Mouse (Mus musculus): Measurements from ENCODE around the gene Lrrc27. TPM values are rescaled to one million over a fixed set of nuclear protein-coding genes. Genes with fewer than 3 reads are reported as not detected.

The Lrrc27 gene
- total RNA-seq (2023), result 0.45 to 2.6 TPM (median 0.94 TPM) in 3 of 4 replicates, not detected in the other

DNA sequence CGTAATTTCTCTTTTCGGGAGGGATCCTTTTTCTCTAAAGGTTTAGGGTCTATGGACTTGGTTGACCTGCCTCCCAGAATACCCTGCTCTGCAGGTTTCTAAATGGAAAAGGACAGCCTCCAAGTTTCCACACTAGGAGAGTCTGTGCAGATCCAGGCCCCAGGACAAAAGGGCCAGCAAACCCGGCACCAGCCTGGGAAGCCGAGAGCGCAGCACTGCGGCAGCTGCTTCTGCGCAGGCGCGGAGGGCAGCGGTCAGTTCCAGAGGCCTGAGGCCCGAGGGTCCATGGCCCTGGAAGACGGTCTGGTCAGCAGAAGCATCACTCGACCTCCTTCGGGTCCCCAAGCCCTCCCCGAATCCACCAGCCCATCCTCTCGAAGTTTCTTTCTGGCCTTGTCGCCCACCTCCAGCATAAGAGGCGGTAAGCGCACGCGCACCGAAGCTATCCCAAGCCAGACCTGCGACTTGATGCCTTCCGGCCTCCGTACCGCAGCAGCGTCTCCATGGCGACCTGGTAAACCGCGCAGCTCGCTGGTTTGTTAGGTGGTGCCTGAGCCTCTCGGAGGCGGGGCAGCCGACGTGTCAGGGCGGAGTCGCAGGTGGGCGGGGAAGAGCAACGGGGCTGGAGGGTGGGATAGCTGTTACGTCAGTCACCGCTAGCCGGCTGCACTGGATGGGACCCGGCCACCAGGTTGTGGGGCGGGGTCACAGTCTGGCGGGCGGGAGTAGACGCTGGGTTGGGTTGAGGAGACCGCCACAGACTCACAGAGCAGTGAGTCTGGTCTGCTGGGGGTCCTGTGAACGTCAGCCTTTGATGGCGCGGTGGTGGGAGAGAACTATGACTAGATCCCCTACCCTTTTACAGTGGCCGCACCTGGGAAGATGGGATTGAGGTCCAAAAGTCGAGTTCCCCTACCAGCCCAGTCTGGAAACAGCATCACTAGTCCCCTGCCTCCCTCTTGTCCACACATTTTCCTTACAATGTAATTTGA lies at the start of gene Lrrc27, which contains the start of gene Stk32c:
Lrrc27 (plus strand) TSS at position 235 of the 992 bp plus-strand sequence.
Stk32c (minus strand) TSS at position 554 of the 992 bp plus-strand sequence.

DNA sequence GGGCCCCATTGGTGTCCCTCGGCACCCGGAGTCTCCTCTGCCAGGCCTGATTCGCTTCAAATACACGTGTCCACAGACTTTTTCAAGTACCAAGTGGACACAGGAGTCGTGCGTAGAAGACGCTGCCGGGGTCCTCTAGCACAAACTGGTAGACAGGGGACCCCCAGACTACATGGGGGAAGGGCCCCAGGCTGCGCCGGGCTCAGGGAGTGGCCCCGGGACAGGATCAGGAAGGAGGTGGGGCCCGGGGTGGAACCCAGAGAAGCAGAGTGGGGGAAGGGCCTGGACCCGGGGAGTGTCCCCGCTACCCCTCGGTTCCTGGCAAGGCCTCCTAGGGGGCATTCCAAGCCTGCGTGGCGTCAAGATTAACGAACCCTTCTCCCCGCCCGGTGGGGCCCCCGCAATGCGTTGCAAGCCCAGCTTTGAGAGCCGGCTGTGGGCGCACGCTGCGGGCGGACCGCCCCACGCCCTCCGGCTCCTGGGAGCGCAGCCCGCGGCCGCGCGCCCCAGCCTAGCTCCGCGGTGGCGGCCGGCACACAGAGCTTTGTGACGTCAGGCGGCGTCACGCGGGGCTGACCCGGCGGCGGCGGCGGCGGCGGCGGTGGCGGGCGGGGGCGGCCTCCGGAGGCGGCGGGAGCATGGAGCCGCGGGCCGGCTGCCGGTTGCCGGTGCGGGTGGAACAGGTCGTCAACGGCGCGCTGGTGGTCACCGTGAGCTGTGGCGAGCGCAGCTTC lies 35.3 kb downstream of the Lrrc27 start, which contains the start of gene Pwwp2b:
Pwwp2b (plus strand) TSS at position 602 of the 734 bp plus-strand sequence.

Other genes starting within 250 kb of the Lrrc27 start
- not detected in 4 replicates for gene Dpysl4, start 127.0 kb upstream of the Lrrc27 start, total RNA-seq (2023)
- 0.28 TPM in 1 of 4 replicates, not detected in the others for gene Stk32c, start 319 bp downstream of the Lrrc27 start, total RNA-seq (2023)
- gene Pwwp2b, start 35.5 kb downstream of the Lrrc27 start, total RNA-seq (2023), result 4.2 to 6.2 TPM (median 4.9 TPM) in 4 replicates
- gene Inpp5a, start 176.1 kb downstream of the Lrrc27 start, total RNA-seq (2023), result 33.9 to 41.4 TPM (median 38.7 TPM) in 4 replicates

Measured in B cell, adult 62 days (primary cell).